Mouse (Mus musculus) forebrain, postnatal 0 days (tissue): ENCODE measurements around the gene Oscar. TPM values are rescaled to one million over a fixed set of nuclear protein-coding genes. Genes with fewer than 3 reads are reported as not detected.
A peak's percentile ranks its signal among the peaks of the same experiment; 100 is the strongest.
"Not testable (repeated sequence)": the region's sequence is repeated elsewhere in the genome, so short reads cannot be mapped to it uniquely, and the experiment has no call there.

Experiments
- ATAC-seq: fragments of 200-750 bp; cut with Nextera tagmentation; 2 replicates; pipeline ENCODE4 v1.8.0; 2017; ENCODE audit warnings: mild to moderate bottlenecking, moderate library complexity
- DNase-seq: peaks from one replicate; pipeline ENCODE4 v3.0.0-alpha.2; 2015
- H3K27ac ChIP-seq: fragments of 300-500 bp; sonication (generic); 2 replicates; pipeline ENCODE4 v1.5.1; 2014; ENCODE audit warnings: low read depth, mild to moderate bottlenecking, antibody characterized with exemption, low read length, moderate library complexity, mixed read lengths
- H3K27me3 ChIP-seq: fragments of 300-500 bp; sonication (generic); 2 replicates; pipeline ENCODE4 v1.6.1; 2014; ENCODE audit warnings: mild to moderate bottlenecking, low read length, mixed read lengths; ENCODE audit not compliant: insufficient read depth
- H3K36me3 ChIP-seq: fragments of 300-500 bp; sonication (generic); 2 replicates; pipeline ENCODE4 v1.6.1; 2014; ENCODE audit warnings: mild to moderate bottlenecking, moderate library complexity; ENCODE audit not compliant: insufficient read depth
- H3K4me1 ChIP-seq: fragments of 300-500 bp; sonication (generic); 2 replicates; pipeline ENCODE4 v1.6.1; 2014; ENCODE audit warnings: antibody characterized with exemption; ENCODE audit not compliant: insufficient read depth
- H3K4me2 ChIP-seq: fragments of 300-500 bp; sonication (generic); 2 replicates; pipeline ENCODE4 v1.6.1; 2014; ENCODE audit warnings: low read depth, mild to moderate bottlenecking, moderate library complexity
- H3K4me3 ChIP-seq: fragments of 300-500 bp; sonication (generic); 2 replicates; pipeline ENCODE4 v1.5.1; 2014; ENCODE audit warnings: low read depth, low read length, mixed read lengths
- H3K9ac ChIP-seq: fragments of 300-500 bp; sonication (generic); 2 replicates; pipeline ENCODE4 v1.6.1; 2014; ENCODE audit warnings: mild to moderate bottlenecking
- H3K9me3 ChIP-seq: fragments of 300-500 bp; sonication (generic); 2 replicates; pipeline ENCODE4 v1.6.1; 2016; ENCODE audit warnings: low read length
- CTCF ChIP-seq: sonication (generic); IDR thresholded peaks from 2 replicates; pipeline ENCODE4 v1.5.1; 2016; ENCODE audit warnings: antibody characterized with exemption, control low read depth, low read depth
- WGBS: fragments of 180-500 bp; shearing (Covaris S2); extraction: QIAGEN DNeasy Blood & Tissue Kit; methylation state at CpG from one replicate; pipeline ENCODE4 v1.1.7; 2014; 5-methylcytosine and 5-hydroxymethylcytosine counted together
- polyA plus RNA-seq: library from polyadenylated mRNA; unstranded; fragments of >200 nt; fragmentation: Nextera tagmentation; extraction: Ambion mirVana; gene quantifications from 2 replicates; pipeline ENCODE4 v1.2.1, GENCODE M21; 2015
- total RNA-seq: library from RNA; depleted of rRNA; stranded (reverse); fragments of >200 nt; gene quantifications from 2 replicates; pipeline ENCODE4 v1.2.3, GENCODE M21; 2014

Gene Oscar
- total and polyA plus RNA-seq, 2 experiments from 2014 or later = 0.42 to 0.43 TPM

DNA sequence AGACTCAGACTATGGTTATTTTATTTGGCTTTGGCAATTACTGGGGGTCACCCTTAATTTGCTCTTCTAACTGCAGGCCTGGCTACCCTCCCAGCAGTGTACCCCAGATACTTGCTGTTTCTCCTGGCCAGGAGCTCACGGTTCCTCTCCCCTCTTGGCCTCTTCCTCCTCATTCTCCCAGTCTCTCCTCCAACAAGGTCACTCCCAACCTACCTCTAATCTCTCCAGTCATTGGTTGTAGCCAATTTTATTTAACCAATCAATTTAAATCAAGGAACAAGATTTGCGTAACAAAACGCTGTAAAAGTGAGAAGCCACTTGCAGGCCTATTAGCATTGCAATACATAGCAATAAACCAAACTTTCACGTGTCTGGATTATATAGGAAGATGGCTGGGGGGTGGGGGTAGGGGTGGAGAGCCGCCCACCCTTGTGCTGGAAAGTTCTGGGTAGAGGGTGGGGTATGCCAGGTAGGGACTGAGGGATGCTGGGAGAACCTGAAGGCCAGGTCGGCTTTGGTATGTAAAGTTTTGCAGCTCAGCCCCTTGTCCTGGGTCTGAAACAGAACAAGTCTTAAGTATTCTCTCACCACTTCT, 36.9 kb downstream of the Oscar start:
- WGBS = 66% methylated on average over 6 of the region's 6 CpGs
- TF ChIP-seq CTCF = no peak
- no peak overlapping the region for H3K4me2 ChIP-seq

DNA sequence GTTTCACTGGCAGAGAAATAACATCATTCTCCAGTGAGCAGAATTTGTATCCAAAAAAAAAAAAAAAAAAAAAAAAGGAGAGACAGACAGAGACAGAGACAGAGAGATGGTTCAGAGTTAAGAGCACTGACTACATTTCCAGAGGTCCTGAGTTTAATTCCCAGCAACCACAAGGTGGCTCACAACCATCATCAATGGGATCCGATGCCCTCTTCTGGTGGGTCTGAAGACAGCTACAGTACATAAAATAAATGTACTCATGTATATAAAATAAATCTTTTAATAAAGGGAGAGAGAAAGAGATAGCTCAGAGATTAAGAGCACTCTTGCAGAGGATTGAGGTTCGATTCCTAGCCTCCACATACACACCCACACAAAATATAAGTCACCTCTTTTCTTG, 37.8 kb downstream of the Oscar start:
- no peak for TF ChIP-seq CTCF
- no peak for DNase-seq
- H3K27ac ChIP-seq = no peak overlapping the region
- H3K4me1 ChIP-seq = no peaks in the 10 kb centered on the region
- H3K9ac ChIP-seq = no peak overlapping the region
- H3K4me2 ChIP-seq = no peak overlapping the region
- no peak for ATAC-seq
- no peaks in the 10 kb centered on the region for H3K36me3 ChIP-seq
- 76% methylated on average over 2 of the region's 2 CpGs for WGBS
- H3K4me3 ChIP-seq = no peak overlapping the region
- no peaks in the 10 kb centered on the region for H3K27me3 ChIP-seq
- H3K9me3 ChIP-seq = no peaks in the 10 kb centered on the region

More for the DNA sequence above, 36.9 kb downstream of the Oscar start:
- H3K4me3 ChIP-seq = no peak overlapping the region
- H3K9me3 ChIP-seq = no peaks in the 10 kb centered on the region
- no peak overlapping the region for H3K9ac ChIP-seq
- DNase-seq (no peak), ATAC-seq (no peak)
- no peaks in the 10 kb centered on the region for H3K36me3 ChIP-seq
- H3K27ac ChIP-seq = no peak overlapping the region
- H3K4me1 ChIP-seq = no peaks in the 10 kb centered on the region
- no peaks in the 10 kb centered on the region for H3K27me3 ChIP-seq

DNA sequence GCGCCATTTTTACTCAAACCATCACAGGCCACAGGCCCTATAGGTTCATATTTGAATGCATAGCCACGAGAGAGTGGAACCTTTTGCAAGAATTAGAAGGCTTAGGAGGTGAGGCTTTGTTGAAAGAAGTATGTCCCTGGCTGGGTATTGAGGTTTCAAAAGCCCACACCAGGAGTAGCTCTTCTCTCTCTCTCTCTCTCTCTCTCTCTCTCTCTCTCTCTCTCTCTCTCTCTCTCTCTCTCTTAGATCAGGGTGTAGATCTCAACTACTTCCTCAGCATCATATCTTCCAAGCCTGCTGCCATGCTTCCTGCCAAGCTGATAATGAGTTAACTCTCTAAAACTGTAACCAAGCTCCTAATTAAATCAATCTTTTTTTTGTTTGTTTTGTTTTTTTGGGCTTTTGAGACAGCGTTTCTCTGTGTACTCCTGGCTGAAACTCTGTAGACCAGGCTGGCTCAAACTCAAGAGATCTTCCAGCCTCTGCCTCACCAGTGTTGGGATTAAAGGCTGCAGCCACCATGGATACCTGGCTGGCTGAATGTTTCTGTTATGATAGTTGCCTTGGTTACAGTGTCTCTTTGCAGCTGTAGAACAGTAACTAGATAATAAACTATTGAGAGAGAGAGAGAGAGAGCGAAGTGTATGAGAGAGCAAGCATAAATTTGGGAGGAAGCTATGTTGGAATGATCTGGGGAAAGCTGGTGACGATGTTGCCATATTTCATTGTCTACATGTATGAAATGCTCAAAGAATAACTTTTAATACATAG, 39.4 kb downstream of the Oscar start:
- H3K9ac ChIP-seq = no peak overlapping the region
- DNase-seq = no peak
- WGBS = 71% methylated on average over 5 of the region's 5 CpGs
- no peaks in the 10 kb centered on the region for H3K27me3 ChIP-seq
- H3K36me3 ChIP-seq = no peaks in the 10 kb centered on the region
- no peak for TF ChIP-seq CTCF
- H3K4me3 ChIP-seq = no peak overlapping the region
- H3K4me1 ChIP-seq = no peaks in the 10 kb centered on the region
- no peak overlapping the region for H3K27ac ChIP-seq
- no peaks in the 10 kb centered on the region for H3K9me3 ChIP-seq
- no peak for ATAC-seq
- H3K4me2 ChIP-seq = no peak overlapping the region

DNA sequence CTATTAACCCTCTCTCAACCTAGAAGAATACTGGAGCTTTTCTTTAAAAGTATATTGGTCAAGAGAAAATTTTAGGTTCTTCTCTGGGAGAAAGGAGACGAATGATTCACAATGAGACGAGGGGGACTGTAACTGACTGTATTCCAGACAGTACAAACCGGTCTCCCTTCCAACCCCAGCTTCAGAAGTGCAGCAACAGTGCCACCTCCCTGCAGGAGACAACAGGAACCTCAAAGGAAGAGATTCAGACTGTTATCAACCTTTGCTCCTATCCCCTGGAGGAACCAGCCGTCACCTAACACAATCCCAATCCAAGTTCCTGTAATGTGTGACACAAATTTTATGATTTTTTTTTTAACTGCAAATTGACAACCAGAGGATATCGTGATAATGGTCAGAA, 41.7 kb downstream of the Oscar start:
- Histone ChIP-seq H3K36me3 (no peaks in the 10 kb centered on the region), H3K9ac (no peak overlapping the region), H3K27ac (no peak overlapping the region), H3K27me3 (no peaks in the 10 kb centered on the region), H3K4me3 (no peak overlapping the region), H3K9me3 (no peaks in the 10 kb centered on the region), H3K4me2 (no peak overlapping the region), H3K4me1 (no peaks in the 10 kb centered on the region)
- no peak for ATAC-seq
- TF ChIP-seq CTCF = peak; percentile 33
- DNase-seq = peak; percentile 10
- 59% methylated on average over 5 of the region's 5 CpGs for WGBS

DNA sequence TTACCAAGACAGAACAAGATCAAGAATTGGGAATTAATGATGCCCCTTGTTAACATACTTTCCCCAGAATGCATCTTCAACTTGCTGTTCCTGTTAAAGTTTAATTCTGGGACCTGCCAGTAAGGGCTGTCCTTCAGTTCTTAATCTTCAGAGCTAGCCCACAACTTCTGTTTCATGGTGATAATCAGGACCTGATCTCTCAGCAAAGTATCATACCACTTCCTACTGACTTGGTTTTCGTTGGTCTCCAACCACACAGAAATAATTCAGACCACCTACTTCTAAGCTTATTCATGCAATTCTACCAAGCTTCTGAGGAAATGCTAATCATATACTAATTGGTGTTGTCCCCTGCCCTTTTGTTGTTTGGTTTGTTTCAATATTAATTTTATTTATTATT, 44.1 kb downstream of the Oscar start:
- H3K9ac ChIP-seq = no peak overlapping the region
- H3K27ac ChIP-seq = no peak overlapping the region
- no peak for ATAC-seq
- no peaks in the 10 kb centered on the region for H3K36me3 ChIP-seq
- H3K9me3 ChIP-seq = no peaks in the 10 kb centered on the region
- H3K4me3 ChIP-seq = no peak overlapping the region
- no peaks in the 10 kb centered on the region for H3K4me1 ChIP-seq
- no peak for TF ChIP-seq CTCF
- no peak for DNase-seq
- 69% methylated on average over 1 of the region's 1 CpGs for WGBS
- no peak overlapping the region for H3K4me2 ChIP-seq
- no peaks in the 10 kb centered on the region for H3K27me3 ChIP-seq

DNA sequence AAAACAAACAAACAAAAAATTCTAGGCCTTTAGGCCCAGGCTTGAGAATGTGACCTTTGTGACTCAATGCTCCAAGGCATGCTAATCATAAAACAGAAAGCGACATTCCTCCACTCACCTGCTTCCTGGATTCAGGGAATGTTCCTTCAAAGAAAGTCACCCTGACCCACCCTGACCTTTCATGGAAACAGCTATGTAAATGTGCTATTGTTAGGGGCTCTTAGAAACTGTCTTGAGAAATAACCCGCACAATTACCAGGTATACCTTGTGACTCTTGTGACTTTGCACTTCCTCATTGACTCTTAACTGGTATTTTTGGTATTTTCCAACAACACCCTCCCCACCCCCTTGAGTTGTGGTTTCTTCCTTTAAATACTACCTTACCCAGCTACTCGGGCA, 45.4 kb downstream of the Oscar start:
- H3K9me3 ChIP-seq, H3K27ac ChIP-seq, H3K36me3 ChIP-seq, H3K4me1 ChIP-seq, H3K4me3 ChIP-seq, H3K4me2 ChIP-seq, H3K9ac ChIP-seq, DNase-seq, ATAC-seq, H3K27me3 ChIP-seq: not testable (repeated sequence)
- 96% methylated on average over 3 of the region's 3 CpGs for WGBS

DNA sequence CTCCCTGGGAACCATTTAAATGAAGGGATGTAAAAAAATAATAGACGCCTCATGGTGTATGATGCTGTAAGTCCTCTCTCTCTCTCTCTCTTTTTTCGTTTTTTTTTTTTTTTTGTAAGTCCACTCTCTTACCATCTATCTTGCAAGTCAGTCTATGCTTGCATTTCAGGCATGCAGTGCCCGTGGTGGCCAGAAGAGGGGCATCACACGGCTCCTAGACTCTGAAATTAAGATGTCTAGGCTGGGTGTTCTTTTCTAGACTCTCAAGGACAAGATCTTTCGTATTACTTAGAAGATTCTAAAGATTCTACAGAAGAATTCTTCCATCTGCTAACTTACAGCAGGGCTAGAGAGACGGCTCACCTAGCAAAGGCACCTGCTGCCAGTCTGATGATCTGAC, 46.2 kb downstream of the Oscar start:
- Histone ChIP-seq H3K4me1 (no peaks in the 10 kb centered on the region), H3K36me3 (no peaks in the 10 kb centered on the region), H3K27ac (no peak overlapping the region), H3K9ac (no peak overlapping the region), H3K9me3 (no peaks in the 10 kb centered on the region), H3K4me3 (no peak overlapping the region), H3K27me3 (no peaks in the 10 kb centered on the region), H3K4me2 (no peak overlapping the region)
- no peak for DNase-seq
- WGBS = 67% methylated on average over 6 of the region's 6 CpGs
- ATAC-seq = no peak
- no peak for TF ChIP-seq CTCF
